In genomic region chr11:117674531-117674930, GRCm38 (mm10) we compare ENCODE assay signal across 14 mouse cellular contexts. TPM values are rescaled to one million over a fixed set of nuclear protein-coding genes. Genes with fewer than 3 reads are reported as not detected.
DNase-seq lines count a peak whose midpoint lies in the region; ATAC-seq and TF ChIP-seq lines count a peak whose summit lies in the region.
"Had no signal": no experiment of that assay in that cellular context is flagged by ENCODE, and none has a peak within 500 bp of the region (broad histone marks: within the 10 kb centered on the region; RNA-seq: fewer than 3 reads in every experiment).

No protein-coding gene starts in this region.

- H3K27me3 ChIP-seq in kidney, adult 2 months (replicated peaks; ENCODE audit: control insufficient read depth, insufficient read depth, low read length) = no peaks in the 10 kb centered on the region
- no peaks in the 10 kb centered on the region for H3K27me3 ChIP-seq in thymus, adult 2 months (ENCODE audit: control insufficient read depth, insufficient read depth, low read length)
- H3K27me3 ChIP-seq: embryonic facial prominence, embryonic 12.5 days; liver, embryonic 13.5 days; neural tube, embryonic 13.5 days; stomach, embryonic 15.5 days had no signal

- DNase-seq in kidney, adult 2 months = no peak
- DNase-seq in kidney, adult 9 months = no peak
- DNase-seq in thymus, adult 2 months = peak; percentile 25
- no peak for DNase-seq in thymus, adult 18-20 months
- no peak for DNase-seq in urinary bladder, postnatal 25 days (ENCODE audit: low spot score)
- no peak for DNase-seq in embryo, embryonic 10 days (ENCODE audit: low spot score)
- DNase-seq: adrenal gland, postnatal 25 days; cerebellum, adult 8-10 months; kidney, postnatal 10 days; liver, embryonic 13.5 days had no signal

- TF ChIP-seq POLR2A in kidney, adult 2 months (IDR thresholded peaks at IDR 0.05; ENCODE audit: low read depth, low read length) = no peak
- no peak for TF ChIP-seq POLR2A in thymus, adult 2 months (IDR thresholded peaks at IDR 0.05; ENCODE audit: control insufficient read depth, extremely low read depth, insufficient read depth, low read length, poor library complexity)

- no peak overlapping the region for H3K27ac ChIP-seq in kidney, adult 2 months (ENCODE audit: insufficient read depth, low read depth, low read length)
- no peak overlapping the region for H3K27ac ChIP-seq in thymus, adult 2 months (ENCODE audit: control insufficient read depth, insufficient read depth, low read length)
- H3K27ac ChIP-seq: embryonic facial prominence, embryonic 12.5 days; liver, embryonic 13.5 days; neural tube, embryonic 13.5 days; stomach, embryonic 15.5 days had no signal

- H3K4me3 ChIP-seq in kidney, adult 2 months (ENCODE audit: insufficient read depth, low read depth, low read length) = no peak overlapping the region
- H3K4me3 ChIP-seq in thymus, adult 2 months (ENCODE audit: control insufficient read depth, insufficient read depth, low read length) = no peak overlapping the region
- H3K4me3 ChIP-seq: embryonic facial prominence, embryonic 12.5 days; liver, embryonic 13.5 days; neural tube, embryonic 13.5 days; stomach, embryonic 15.5 days had no signal

- H3K4me1 ChIP-seq in kidney, adult 2 months (ENCODE audit: control insufficient read depth, insufficient read depth, low read length) = peaks cover 6% of the 10 kb centered on the region; the same call in 1 of the 2 replicates
- H3K4me1 ChIP-seq in thymus, adult 2 months (replicated peaks; ENCODE audit: control insufficient read depth, insufficient read depth, low read length) = peaks cover 5% of the 10 kb centered on the region
- H3K4me1 ChIP-seq: stomach, embryonic 15.5 days had no signal

- TF ChIP-seq CTCF in kidney, adult 2 months (conservative IDR thresholded peaks at IDR 0.05; ENCODE audit: insufficient read depth, insufficient read length, low read depth, low read length) = peak; percentile 31
- no peak for TF ChIP-seq CTCF in thymus, adult 2 months (IDR thresholded peaks at IDR 0.05; ENCODE audit: borderline replicate concordance, control insufficient read depth, extremely low read depth, insufficient read depth, low read length, poor library complexity)

- peak; percentile 61; the same call in 1 of the 2 replicates for ATAC-seq in erythroblast, adult 5-6 weeks (replicated peaks; ENCODE audit: low FRiP score, poor library complexity, severe bottlenecking)

- H3K36me3 ChIP-seq in kidney, adult 2 months (ENCODE audit: control insufficient read depth, insufficient read depth, low read length) = no peaks in the 10 kb centered on the region
- no peaks in the 10 kb centered on the region for H3K36me3 ChIP-seq in thymus, adult 2 months (ENCODE audit: control insufficient read depth, insufficient read depth, low read length)
- H3K36me3 ChIP-seq: embryonic facial prominence, embryonic 12.5 days; neural tube, embryonic 13.5 days; stomach, embryonic 15.5 days had no signal

- 94% methylated on average over 1 of the region's 1 CpGs for WGBS in kidney, adult 2 months
- WGBS in thymus, adult 2 months = 92% methylated on average over 1 of the region's 1 CpGs

RNA-seq across cellular contexts. Expression of gene Tnrc6c, which starts 20.4 kb away (rescaled TPM):
- polyA plus RNA-seq in kidney, adult 2 months (2012; rRNA removed) = 14.9 and 16.8 TPM in 2 replicates
- 75.0 and 89.7 TPM in 2 replicates for polyA plus RNA-seq in thymus, adult 2 months (2012; rRNA removed)
- 5.6 and 6.9 TPM in 2 replicates for total RNA-seq in erythroblast, adult 5-6 weeks (2015; ENCODE audit: low replicate concordance)
- 6.3 and 9.5 TPM in 2 replicates for total RNA-seq in erythroblast, adult 5-6 weeks (2017; ENCODE audit: low replicate concordance)
